Mouse (Mus musculus) brain, adult 2 months (tissue): ENCODE measurements at regions not wholly inside any gene's neighbourhood (a gene's known extent, or its start where the extent isn't known, plus 50 kb on each side); places are given as distances from the start of the nearest gene placed in this dataset.

Source experiments
- DNase-seq: peaks from one replicate; pipeline ENCODE4 v3.0.0; 2011; ENCODE audit warnings: low read depth, low spot score

DNA sequence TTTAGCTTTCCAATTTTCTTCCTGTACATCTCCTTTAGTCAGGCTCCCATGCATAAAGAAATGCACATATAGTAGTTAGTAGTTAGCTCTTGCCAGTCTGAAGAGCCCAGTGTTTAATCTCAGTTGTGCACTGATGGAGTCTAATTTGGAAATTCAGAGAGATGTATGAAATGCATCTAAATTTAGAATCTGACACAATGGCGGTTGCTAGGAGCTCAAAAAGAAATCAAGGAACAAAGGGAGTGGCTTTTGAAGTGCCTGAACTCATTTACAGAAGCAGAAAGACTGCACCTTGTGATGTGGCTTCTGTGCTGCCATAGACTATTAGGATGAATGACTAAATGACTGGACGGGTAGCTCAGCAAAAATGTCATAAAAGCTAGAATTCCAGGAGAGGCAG, 916.3 kb downstream of the Rps29 start:
- DNase-seq = peak; percentile 58

GRCm38 (mm10) chr12:68231803-68232202, 927.2 kb downstream of the Rps29 start:
- DNase-seq = peak; percentile 54

- no peak for DNase-seq
Observed at GRCm38 (mm10) chr12:68217091-68217490, 941.9 kb downstream of the Rps29 start.

DNA sequence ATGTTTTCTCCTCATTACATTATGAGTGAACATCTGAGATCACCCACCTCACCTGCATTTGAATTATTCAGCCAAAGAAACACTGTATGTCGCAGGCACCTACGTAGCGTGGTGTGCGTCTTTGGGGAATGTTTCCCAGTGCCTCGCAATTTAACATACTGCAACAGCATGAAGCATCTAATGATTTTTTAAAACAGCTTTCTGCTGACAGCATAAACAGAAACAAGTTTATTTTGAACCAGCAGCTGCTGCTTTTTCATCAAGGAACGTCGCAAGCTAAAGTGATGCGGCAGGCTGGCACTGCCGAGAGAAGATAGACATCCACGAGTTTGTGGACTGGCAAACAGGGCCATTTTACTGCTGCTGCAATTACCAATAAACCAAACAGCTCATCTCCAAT, 950.7 kb downstream of the Rps29 start:
- peak; percentile 40 for DNase-seq

DNA sequence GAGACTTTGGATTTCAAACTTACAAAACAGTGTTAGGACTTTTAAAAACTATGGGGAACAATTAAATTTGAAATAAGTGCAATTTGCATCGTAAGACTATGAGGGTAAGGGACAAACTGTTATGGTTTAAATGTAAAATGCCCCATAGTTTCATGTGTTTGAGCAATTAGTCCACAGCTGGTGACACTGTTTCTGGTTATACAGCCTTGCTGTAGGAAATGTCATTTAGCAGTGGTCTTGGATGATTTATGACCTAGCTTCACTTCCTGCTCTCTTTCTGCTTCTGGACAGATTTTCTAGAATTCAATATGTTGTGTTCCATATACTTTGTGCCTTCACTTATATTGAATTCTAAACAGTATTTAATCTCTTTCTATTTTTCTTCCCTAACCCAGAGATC, 961.5 kb upstream of the Mdga2 start:
- DNase-seq = no peak

GRCm38 (mm10) chr12:68161317-68161716, 939.0 kb upstream of the Mdga2 start:
- DNase-seq = no peak

GRCm38 (mm10) chr12:68148066-68148465, 925.7 kb upstream of the Mdga2 start:
- peak; percentile 54 for DNase-seq

DNA sequence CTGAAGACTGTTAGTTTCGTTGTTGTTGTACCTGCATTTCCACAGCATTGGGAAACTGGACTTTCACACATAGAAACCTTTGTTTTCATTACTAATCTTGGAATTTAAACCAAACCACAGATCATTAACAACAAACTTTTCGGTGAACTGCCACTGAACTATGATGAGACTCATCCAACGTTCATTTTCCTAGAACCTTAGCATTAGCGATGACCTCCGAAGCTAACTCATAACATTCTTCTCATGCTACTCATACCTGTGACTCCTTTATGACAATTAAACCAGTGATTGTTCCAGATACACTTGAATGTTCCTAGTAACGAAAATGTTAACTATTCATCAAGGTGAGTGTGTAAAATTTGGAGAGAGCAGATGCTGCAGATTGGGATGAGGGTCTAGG, 917.5 kb upstream of the Mdga2 start:
- DNase-seq = no peak

- DNase-seq = no peak
Observed at GRCm38 (mm10) chr12:68131776-68132175, 909.4 kb upstream of the Mdga2 start.

GRCm38 (mm10) chr12:68115762-68116161, 893.4 kb upstream of the Mdga2 start:
- no peak for DNase-seq
